ENCODE assay signal across 9 mouse cellular contexts in genomic region chr1:78218057-78218780, GRCm38 (mm10). TPM values are rescaled to one million over a fixed set of nuclear protein-coding genes. Genes with fewer than 3 reads are reported as not detected.
DNase-seq lines count a peak whose midpoint lies in the region; ATAC-seq and TF ChIP-seq lines count a peak whose summit lies in the region.
"Had no signal": no experiment of that assay in that cellular context is flagged by ENCODE, and none has a peak within 500 bp of the region (broad histone marks: within the 10 kb centered on the region; RNA-seq: fewer than 3 reads in every experiment).

No protein-coding gene starts in this region.

- H3K4me2 ChIP-seq in kidney, embryonic 15.5 days: peak overlapping the region; percentile 98
- H3K4me2 ChIP-seq in intestine, embryonic 14.5 days (ENCODE audit: low read length): peak overlapping the region; percentile 87
- H3K4me2 ChIP-seq in neural tube, embryonic 13.5 days: peak overlapping the region; percentile 90

- DNase-seq in kidney, postnatal 14 days: no peak
- DNase-seq in embryonic facial prominence, embryonic 10.5 days (ENCODE audit: low spot score): peak; percentile 58
- peak; percentile 66 for DNase-seq in intestine, embryonic 14.5 days (ENCODE audit: low spot score)
- DNase-seq in layer of hippocampus, adult 2 months (ENCODE audit: low spot score in 2 of 2): no peak
- DNase-seq in right cerebral cortex, postnatal 25 days: no peak
- DNase-seq in gastrocnemius, postnatal 36 days: no peak
- DNase-seq: kidney, adult 9 months had no signal

- TF ChIP-seq CTCF in layer of hippocampus, adult 2 months (conservative IDR thresholded peaks at IDR 0.05): no peak

- 2% methylated on average over 19 of the region's 19 CpGs for WGBS in kidney, embryonic 15.5 days
- WGBS in embryonic facial prominence, embryonic 10.5 days: 1% methylated on average over 19 of the region's 19 CpGs
- 1% methylated on average over 19 of the region's 19 CpGs for WGBS in intestine, embryonic 14.5 days
- 2% methylated on average over 19 of the region's 19 CpGs for WGBS in neural tube, embryonic 13.5 days

- no peaks in the 10 kb centered on the region for H3K36me3 ChIP-seq in kidney, embryonic 15.5 days
- no peaks in the 10 kb centered on the region for H3K36me3 ChIP-seq in embryonic facial prominence, embryonic 10.5 days (replicated peaks)
- H3K36me3 ChIP-seq in intestine, embryonic 14.5 days (ENCODE audit: control insufficient read depth, insufficient read depth, low read length): no peaks in the 10 kb centered on the region
- H3K36me3 ChIP-seq in neural tube, embryonic 13.5 days: no peaks in the 10 kb centered on the region

- no peak overlapping the region for H3K27ac ChIP-seq in kidney, embryonic 15.5 days
- H3K27ac ChIP-seq in embryonic facial prominence, embryonic 10.5 days (replicated peaks): no peak overlapping the region
- H3K27ac ChIP-seq in intestine, embryonic 14.5 days (ENCODE audit: low read depth): no peak overlapping the region
- H3K27ac ChIP-seq in neural tube, embryonic 13.5 days (replicated peaks): no peak overlapping the region
- no peak overlapping the region for H3K27ac ChIP-seq in layer of hippocampus, adult 2 months

- intact Hi-C loops in gastrocnemius, postnatal 36 days (cut with DNase I): loop anchor here (2.0 kb wide), 1 partner anchor 65 kb away; no protein-coding TSS in a partner anchor

- peaks cover 30% of the 10 kb centered on the region for H3K4me1 ChIP-seq in kidney, embryonic 15.5 days
- H3K4me1 ChIP-seq in embryonic facial prominence, embryonic 10.5 days: peaks cover 31% of the 10 kb centered on the region
- H3K4me1 ChIP-seq in intestine, embryonic 14.5 days (replicated peaks; ENCODE audit: control insufficient read depth, insufficient read depth, low read length): peaks cover 12% of the 10 kb centered on the region
- H3K4me1 ChIP-seq in neural tube, embryonic 13.5 days (replicated peaks): peaks cover 30% of the 10 kb centered on the region

- peak; percentile 27; the same call in 1 of the 2 replicates for ATAC-seq in kidney, embryonic 15.5 days (replicated peaks; ENCODE audit: low FRiP score)
- ATAC-seq in intestine, embryonic 14.5 days (replicated peaks; ENCODE audit: low FRiP score, low TSS enrichment, low read depth): no peak
- ATAC-seq in neural tube, embryonic 13.5 days (ENCODE audit: low read depth): 0 out of 2 replicates have a peak, but pooled peaks have one; percentile 10

- H3K9ac ChIP-seq in kidney, embryonic 15.5 days: no peak overlapping the region
- no peak overlapping the region for H3K9ac ChIP-seq in intestine, embryonic 14.5 days (ENCODE audit: low read length)
- no peak overlapping the region for H3K9ac ChIP-seq in neural tube, embryonic 13.5 days

- peaks cover 87% of the 10 kb centered on the region for H3K27me3 ChIP-seq in kidney, embryonic 15.5 days
- H3K27me3 ChIP-seq in embryonic facial prominence, embryonic 10.5 days (replicated peaks; ENCODE audit: low read depth, poor library complexity, severe bottlenecking): peaks cover 87% of the 10 kb centered on the region
- H3K27me3 ChIP-seq in intestine, embryonic 14.5 days (replicated peaks; ENCODE audit: control insufficient read depth, insufficient read depth, low read length): peaks cover 85% of the 10 kb centered on the region
- peaks cover 90% of the 10 kb centered on the region for H3K27me3 ChIP-seq in neural tube, embryonic 13.5 days

- H3K9me3 ChIP-seq in kidney, embryonic 15.5 days (replicated peaks): no peaks in the 10 kb centered on the region
- no peaks in the 10 kb centered on the region for H3K9me3 ChIP-seq in embryonic facial prominence, embryonic 10.5 days
- no peaks in the 10 kb centered on the region for H3K9me3 ChIP-seq in intestine, embryonic 14.5 days (ENCODE audit: control insufficient read depth, low read length)
- H3K9me3 ChIP-seq in neural tube, embryonic 13.5 days: no peaks in the 10 kb centered on the region

- H3K4me3 ChIP-seq in kidney, embryonic 15.5 days (replicated peaks): peak overlapping the region; percentile 57
- H3K4me3 ChIP-seq in embryonic facial prominence, embryonic 10.5 days: peak overlapping the region; percentile 66
- H3K4me3 ChIP-seq in intestine, embryonic 14.5 days (ENCODE audit: low read depth, low read length): peak overlapping the region; percentile 56; the same call in 1 of the 2 replicates
- peak overlapping the region; percentile 64 for H3K4me3 ChIP-seq in neural tube, embryonic 13.5 days
- H3K4me3 ChIP-seq in layer of hippocampus, adult 2 months: no peak overlapping the region

RNA-seq across cellular contexts. Expression of gene Pax3, which starts 21.3 kb away (rescaled TPM):
- polyA plus RNA-seq in kidney, embryonic 15.5 days (2015; fragmentation: Nextera tagmentation; extraction: Ambion mirVana): 0.12 TPM in 1 of 2 replicates, not detected in the other
- polyA plus RNA-seq in embryonic facial prominence, embryonic 10.5 days (2016; fragmentation: Nextera tagmentation; extraction: Ambion mirVana): 16.6 and 17.7 TPM in 2 replicates
- not detected in 2 replicates for polyA plus RNA-seq in intestine, embryonic 14.5 days (2014; fragmentation: Nextera tagmentation; extraction: Ambion mirVana)
- polyA plus RNA-seq in neural tube, embryonic 13.5 days (2015; fragmentation: Nextera tagmentation; extraction: Ambion mirVana): 12.9 and 17.0 TPM in 2 replicates
- total RNA-seq in layer of hippocampus, adult 2 months (2021): not detected
- not detected for total RNA-seq in gastrocnemius, postnatal 36 days (2021)

Comparison
In these comparisons a context has a peak if more than half of its experiments do, and no peak if none do; other contexts are left out.
1. DNase-seq: peak in embryonic facial prominence, embryonic 10.5 days (single experiment) and intestine, embryonic 14.5 days (single experiment); none in kidney, postnatal 14 days (single experiment), layer of hippocampus, adult 2 months (0 of 2), right cerebral cortex, postnatal 25 days (single experiment) and gastrocnemius, postnatal 36 days (0 of 2).
2. RNA of gene Pax3, which starts 21.3 kb away (polyA plus RNA-seq): 16.6 to 17.7 TPM in embryonic facial prominence, embryonic 10.5 days and 12.9 to 17.0 TPM in neural tube, embryonic 13.5 days; not detected in intestine, embryonic 14.5 days and 0.12 TPM in kidney, embryonic 15.5 days; every median in the first group is over 10 times any median in the second.
3. Peak in every context shown above with its lines, with median percentiles within 50 percentile points of each other: H3K4me2 ChIP-seq.